Mouse (Mus musculus): ENCODE measurements around the gene Trappc1.
"Not testable (repeated sequence)": the region's sequence is repeated elsewhere in the genome, so short reads cannot be mapped to it uniquely, and the experiment has no call there.

Gene Trappc1

GRCm38 (mm10) chr11:69323667-69324111, at the start of gene Trappc1, which contains the start of gene Cntrob:
Trappc1 (plus strand) TSS chr11:69323980.
Cntrob (minus strand) TSS chr11:69323775.
- CTCF ChIA-PET, result interaction anchor here (0.5 kb wide), 1 partner anchor 379 kb away, joined by 11 read pairs; no protein-coding TSS in a partner anchor

GRCm38 (mm10) chr11:69275650-69276049, 48.1 kb upstream of the Trappc1 start:
- CTCF ChIA-PET, result interaction anchor here (1.0 kb wide), 1 partner anchor 11 kb away, joined by 3 read pairs; no protein-coding TSS in a partner anchor

DNA sequence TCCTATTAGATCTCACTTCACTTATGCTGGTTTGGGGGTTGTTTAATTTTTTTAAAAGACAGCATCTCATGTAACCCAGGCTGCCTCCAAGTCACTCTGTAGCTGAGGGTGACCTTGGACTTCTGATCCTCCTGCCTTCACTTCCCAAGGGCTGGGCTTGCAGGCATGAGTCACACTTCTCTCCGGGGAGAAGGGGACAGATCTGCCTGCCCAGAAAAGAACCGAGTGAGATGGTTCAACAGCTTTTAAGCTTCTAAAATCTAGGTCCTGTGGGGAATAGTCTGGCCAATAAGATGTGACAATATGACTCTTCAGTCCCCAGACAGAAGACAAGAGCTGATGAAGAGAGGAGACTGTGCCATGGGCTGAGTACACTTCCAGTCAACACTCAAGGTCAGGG, 47.7 kb upstream of the Trappc1 start:
- CTCF ChIA-PET, result interaction anchor here (1.0 kb wide), 1 partner anchor 11 kb away, joined by 3 read pairs; no protein-coding TSS in a partner anchor

DNA sequence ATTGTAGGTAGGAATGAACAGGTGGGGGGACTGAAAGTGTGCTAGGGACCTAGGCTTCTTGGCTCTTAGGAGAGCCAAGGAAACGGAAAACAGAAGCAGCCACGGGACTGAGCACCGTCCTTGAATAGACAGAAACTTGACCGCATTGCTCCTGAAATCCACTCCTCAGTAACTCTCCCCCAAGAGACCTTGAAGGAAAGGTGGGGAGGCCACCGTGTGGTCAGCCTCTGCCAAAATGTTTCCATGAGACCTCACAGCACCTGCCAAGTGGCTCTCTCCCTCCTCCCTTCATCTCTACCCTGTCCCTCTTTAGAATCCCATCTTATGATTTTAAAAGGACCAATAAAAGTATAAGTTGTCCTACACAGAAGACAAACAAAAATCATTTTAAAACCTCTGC, 46.5 kb upstream of the Trappc1 start:
- CTCF ChIA-PET, result no interaction called here

DNA sequence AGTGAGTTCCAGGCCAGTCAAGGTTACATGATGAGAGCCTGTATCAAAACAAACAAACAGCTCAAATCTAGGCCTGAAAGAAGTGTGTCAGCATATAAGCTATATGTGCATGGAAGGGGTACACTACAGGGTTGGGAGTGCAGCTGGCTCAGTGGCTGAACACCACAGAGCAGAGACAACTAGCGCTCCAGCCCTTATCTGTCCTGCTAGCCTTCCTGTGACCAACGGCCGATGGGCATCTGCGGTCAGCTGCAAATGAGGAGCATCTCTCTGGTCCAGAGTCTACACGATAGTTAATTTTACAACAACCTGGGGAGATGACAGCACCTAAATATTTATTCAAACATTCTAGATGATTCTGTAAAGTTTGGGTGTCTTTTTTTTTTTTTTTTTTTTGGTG, 32.7 kb upstream of the Trappc1 start:
- CTCF ChIA-PET, result no interaction called here

GRCm38 (mm10) chr11:69295286-69295685, 28.5 kb upstream of the Trappc1 start:
- CTCF ChIA-PET, result no interaction called here

GRCm38 (mm10) chr11:69297799-69298198, 26.0 kb upstream of the Trappc1 start:
- CTCF ChIA-PET, result interaction anchor here (0.7 kb wide), 1 partner anchor 127 kb away, joined by 3 read pairs; no protein-coding TSS in a partner anchor

- CTCF ChIA-PET, result interaction anchor here (0.7 kb wide), 1 partner anchor 126 kb away, joined by 3 read pairs; no protein-coding TSS in a partner anchor
These were observed 25.5 kb upstream of the Trappc1 start for GRCm38 (mm10) chr11:69298231-69298630.

DNA sequence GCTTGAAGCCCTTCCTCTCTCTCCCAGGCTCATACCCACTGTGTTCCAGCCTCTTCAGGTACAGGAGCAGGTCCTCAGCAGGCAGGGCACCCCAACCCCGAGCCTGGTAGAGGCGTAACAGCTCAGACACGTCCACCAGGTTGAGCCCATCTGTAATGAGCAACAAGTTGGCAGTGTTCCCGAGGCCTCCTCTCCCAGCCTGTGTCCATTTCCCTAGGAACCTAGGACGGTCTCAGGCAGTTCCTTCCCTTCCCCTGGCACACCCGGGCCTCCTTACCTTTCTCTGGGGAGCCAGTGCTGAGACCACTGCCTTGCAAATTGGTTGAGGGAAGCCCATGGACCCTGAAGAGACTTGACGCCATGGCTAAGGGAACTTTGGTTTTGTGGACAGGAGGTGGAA, 21.0 kb upstream of the Trappc1 start:
- CTCF ChIA-PET, result no interaction called here

- CTCF ChIA-PET, result interaction anchor here (0.5 to 1.2 kb wide), 6 partner anchors 20 to 104 kb away, joined by 3 to 7 read pairs (median 4); no protein-coding TSS in a partner anchor
These were observed 18.5 kb upstream of the Trappc1 start for GRCm38 (mm10) chr11:69305291-69305690.

DNA sequence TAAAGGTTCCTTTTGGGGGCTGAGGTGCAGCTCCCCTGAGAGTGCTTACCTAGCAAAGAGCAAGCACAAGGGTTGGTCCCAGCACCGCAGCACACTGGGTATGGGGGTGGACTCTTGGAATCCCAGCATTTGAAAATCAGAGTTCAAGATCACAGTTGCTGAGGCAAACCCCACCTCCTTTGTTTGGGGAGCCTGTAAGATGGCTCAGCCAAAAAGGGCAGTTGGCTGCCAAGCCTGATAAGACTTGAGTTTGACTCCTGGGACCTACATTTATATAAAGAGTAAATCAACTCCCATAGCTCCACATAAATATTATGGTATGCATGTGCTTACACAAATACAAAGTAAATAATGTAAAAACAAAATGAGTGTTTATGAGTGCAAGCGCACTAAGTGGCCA, 17.7 kb upstream of the Trappc1 start:
- CTCF ChIA-PET, result interaction anchor here (0.6 to 0.7 kb wide), 3 partner anchors 19 to 72 kb away, joined by 3 to 4 read pairs (median 3); no protein-coding TSS in a partner anchor

DNA sequence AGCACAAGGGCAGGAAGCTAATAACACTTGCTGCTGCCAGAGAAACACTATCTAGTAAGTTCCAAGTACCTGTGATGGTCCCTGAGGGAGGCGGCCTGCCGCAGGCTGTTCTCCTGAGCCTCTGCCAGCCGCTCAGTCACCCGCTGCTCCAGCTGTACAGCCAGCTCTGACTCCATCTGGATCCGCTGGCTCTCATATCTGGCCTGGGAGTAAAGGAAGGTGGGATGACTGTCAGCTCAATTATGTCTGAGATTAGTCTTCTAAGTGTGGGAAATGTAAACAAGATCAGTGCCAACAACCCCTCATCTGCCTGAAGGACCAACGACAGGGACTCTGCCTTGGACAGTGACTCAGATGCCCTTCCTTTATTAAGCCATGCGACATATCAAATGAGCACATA, 12.5 kb upstream of the Trappc1 start:
- CTCF ChIA-PET, result no interaction called here

- CTCF ChIA-PET, result no interaction called here
These were observed 7.4 kb upstream of the Trappc1 start for GRCm38 (mm10) chr11:69316361-69316760.

DNA sequence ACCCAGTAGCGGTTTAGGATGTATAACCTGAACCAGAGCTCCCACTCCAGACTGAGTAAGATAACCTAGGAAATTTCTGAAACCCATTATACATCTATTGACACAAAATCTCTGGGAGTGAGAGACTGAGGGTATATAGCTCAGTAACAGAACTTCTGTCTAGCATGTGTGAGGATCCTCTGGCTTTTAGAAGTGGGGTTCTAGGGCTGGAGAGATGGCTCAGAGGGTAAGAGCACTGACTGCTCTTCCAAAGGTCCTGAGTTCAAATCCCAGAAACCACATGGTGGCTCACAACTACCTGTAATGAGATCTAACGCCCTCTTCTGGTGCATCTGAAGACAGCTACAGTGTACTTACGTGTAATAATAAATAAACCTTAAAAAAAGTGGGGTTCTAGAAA, 5.8 kb upstream of the Trappc1 start:
- CTCF ChIA-PET, result not testable (repeated sequence)

DNA sequence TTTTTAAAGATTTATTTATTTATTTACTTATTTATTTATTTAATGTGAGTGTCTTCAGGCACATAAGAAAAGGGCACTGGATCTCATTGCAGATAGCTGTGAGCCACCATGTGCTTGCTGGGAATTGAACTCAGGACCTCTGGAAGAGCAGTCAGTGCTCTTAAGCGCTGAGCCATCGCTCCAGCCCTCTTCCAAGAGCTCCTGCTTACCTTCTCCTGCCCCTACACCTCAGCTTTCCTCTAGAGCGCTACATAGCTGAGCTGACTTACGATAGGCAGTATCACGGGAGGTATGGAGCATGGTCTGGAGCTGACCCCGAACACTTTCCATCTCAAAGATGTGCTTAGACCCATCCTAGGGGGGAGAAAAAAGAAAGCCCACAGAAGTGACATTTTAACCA, 2.2 kb upstream of the Trappc1 start:
- CTCF ChIA-PET, result no interaction called here

GRCm38 (mm10) chr11:69322010-69322409, 1.8 kb upstream of the Trappc1 start:
- CTCF ChIA-PET, result no interaction called here

- CTCF ChIA-PET, result interaction anchor here (0.6 kb wide), 1 partner anchor 47 kb away, joined by 7 read pairs; no protein-coding TSS in a partner anchor
These were observed 898 bp upstream of the Trappc1 start for GRCm38 (mm10) chr11:69322693-69323471.

GRCm38 (mm10) chr11:69324749-69325148, 969 bp downstream of the Trappc1 start:
- CTCF ChIA-PET, result interaction anchor here (0.7 kb wide), 1 partner anchor 19 kb away, joined by 4 read pairs; no protein-coding TSS in a partner anchor

DNA sequence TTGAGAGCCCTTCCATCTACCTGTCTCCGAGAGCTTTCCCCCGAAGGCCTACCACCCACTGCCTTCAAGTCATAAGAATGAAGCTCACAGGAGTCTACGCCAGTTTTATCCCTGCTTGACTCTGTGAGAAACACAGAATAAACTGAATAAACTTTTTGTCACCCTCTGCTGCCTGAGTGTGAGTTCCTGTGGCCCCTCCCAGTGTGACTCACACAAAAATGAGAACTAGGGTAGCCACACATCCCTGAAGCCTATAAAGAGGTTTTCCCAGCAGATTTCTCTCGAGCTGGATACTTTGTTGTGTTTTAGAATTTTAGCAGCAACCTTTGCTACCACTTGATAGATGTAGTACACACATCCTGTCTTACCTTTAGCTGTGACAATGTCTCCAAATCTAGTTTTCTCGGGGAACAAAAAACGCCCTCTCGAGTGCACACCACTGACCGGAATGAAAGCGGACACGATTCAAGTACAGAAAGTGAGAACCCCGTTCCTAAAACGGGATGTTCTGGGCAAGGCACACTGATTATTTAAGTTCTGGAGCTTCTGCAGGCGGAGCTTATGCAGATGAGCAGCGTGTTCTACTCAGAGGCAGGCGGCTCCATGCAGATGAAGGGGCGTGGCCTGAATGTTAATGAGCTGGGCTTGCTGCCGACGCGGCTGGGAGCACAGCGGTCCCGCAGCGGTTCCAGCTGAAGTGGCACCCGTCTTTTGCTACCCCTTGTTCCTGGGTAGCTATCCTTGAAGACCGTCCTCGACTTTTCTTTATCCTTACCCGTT, 2.0 kb downstream of the Trappc1 start, which contains the start of gene Kcnab3:
Gene Kcnab3, plus strand, starts transcription at position 631 of the 780 bp plus-strand sequence.
- CTCF ChIA-PET, result interaction anchor here (0.7 kb wide), 1 partner anchor 20 kb away, joined by 4 read pairs; no protein-coding TSS in a partner anchor

- CTCF ChIA-PET, result no interaction called here
These were observed 2.8 kb downstream of the Trappc1 start for GRCm38 (mm10) chr11:69326408-69327156.

- CTCF ChIA-PET, result no interaction called here
These were observed 3.3 kb downstream of the Trappc1 start for GRCm38 (mm10) chr11:69327157-69327442.

DNA sequence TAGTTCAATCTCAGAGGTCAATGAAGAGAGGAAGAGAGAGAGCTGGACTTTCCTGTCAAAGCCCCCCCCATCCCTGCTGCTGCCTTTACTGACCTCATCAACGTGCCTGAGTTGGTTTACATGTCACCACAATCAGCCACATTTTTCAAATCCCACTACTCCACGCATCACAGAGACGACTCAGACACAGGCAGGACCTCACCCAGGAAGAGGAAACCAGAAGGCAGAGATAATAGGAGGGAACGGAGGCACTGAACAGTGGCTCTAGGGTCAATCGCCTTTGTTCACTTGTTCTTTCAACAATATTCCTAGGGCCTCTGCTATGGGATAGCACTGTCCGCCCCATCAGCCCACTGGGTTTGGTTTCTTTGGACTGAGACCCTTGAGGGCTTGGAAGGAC, 3.9 kb downstream of the Trappc1 start:
- CTCF ChIA-PET, result no interaction called here
